7 mouse cellular contexts compared by ENCODE assay signal in genomic region chr11:117319543-117320335, GRCm38 (mm10).
DNase-seq lines count a peak whose midpoint lies in the region; ATAC-seq and TF ChIP-seq lines count a peak whose summit lies in the region.

No protein-coding gene starts in this region.

- H3K36me3 ChIP-seq in G1E (replicated peaks): peaks cover 48% of the 10 kb centered on the region
- H3K36me3 ChIP-seq in embryonic facial prominence, embryonic 10.5 days (replicated peaks): peaks cover 10% of the 10 kb centered on the region; the same call in 1 of the 2 replicates
- H3K36me3 ChIP-seq in liver, embryonic 15.5 days (replicated peaks): no peaks in the 10 kb centered on the region

- peaks cover 86% of the 10 kb centered on the region for H3K4me1 ChIP-seq in G1E (ENCODE audit: insufficient read depth, low read depth, low read length)
- H3K4me1 ChIP-seq in embryonic facial prominence, embryonic 10.5 days: peaks cover 100% of the 10 kb centered on the region
- peaks cover 89% of the 10 kb centered on the region for H3K4me1 ChIP-seq in liver, embryonic 15.5 days (replicated peaks)

- no peaks in the 10 kb centered on the region for H3K27me3 ChIP-seq in G1E (ENCODE audit: insufficient read depth, low read length)
- no peaks in the 10 kb centered on the region for H3K27me3 ChIP-seq in embryonic facial prominence, embryonic 10.5 days (replicated peaks; ENCODE audit: low read depth, poor library complexity, severe bottlenecking)
- no peaks in the 10 kb centered on the region for H3K27me3 ChIP-seq in liver, embryonic 15.5 days

- ATAC-seq in G1E (ENCODE audit: extremely low read depth, insufficient number of reproducible peaks, low FRiP score, poor library complexity, severe bottlenecking): peak; percentile 66
- peak; percentile 54 for ATAC-seq in liver, embryonic 15.5 days (ENCODE audit: insufficient read depth)

- H3K4me3 ChIP-seq in G1E (ENCODE audit: low read depth, low read length): peak overlapping the region; percentile 67; the same call in 1 of the 2 replicates
- peak overlapping the region; percentile 38 for H3K4me3 ChIP-seq in embryonic facial prominence, embryonic 10.5 days
- H3K4me3 ChIP-seq in liver, embryonic 15.5 days (replicated peaks): 0 out of 2 replicates have a peak overlapping the region, but pooled peaks have one; percentile 6

- no peaks in the 10 kb centered on the region for H3K9me3 ChIP-seq in G1E (replicated peaks)
- no peaks in the 10 kb centered on the region for H3K9me3 ChIP-seq in embryonic facial prominence, embryonic 10.5 days
- H3K9me3 ChIP-seq in liver, embryonic 15.5 days (replicated peaks): no peaks in the 10 kb centered on the region

- 25% methylated on average over 15 of the region's 15 CpGs for WGBS in embryonic facial prominence, embryonic 10.5 days
- WGBS in liver, embryonic 15.5 days (ENCODE audit: insufficient replicate concordance): 8% methylated on average over 15 of the region's 15 CpGs

- H3K4me2 ChIP-seq in liver, embryonic 15.5 days: peak overlapping the region; percentile 43

- H3K27ac ChIP-seq in embryonic facial prominence, embryonic 10.5 days (replicated peaks): peak overlapping the region; percentile 81
- peak overlapping the region; percentile 82 for H3K27ac ChIP-seq in liver, embryonic 15.5 days (replicated peaks)

- intact Hi-C loops in heart, postnatal 25 days (cut with DNase I): no loop called here

- peak; percentile 79 for DNase-seq in G1E (ENCODE audit: low spot score)
- DNase-seq in embryonic facial prominence, embryonic 10.5 days (ENCODE audit: low spot score): peak; percentile 87
- peak; percentile 60 for DNase-seq in heart, postnatal 25 days (ENCODE audit: low spot score)
- peak; percentile 69 for DNase-seq in neural tube, embryonic 10.5 days (ENCODE audit: extremely low spot score, low spot score)
- no peak for DNase-seq in testis, postnatal 10 days (ENCODE audit: low spot score)
- DNase-seq in cerebellum, adult 18-20 months: no peak

- TF ChIP-seq CTCF in G1E (IDR thresholded peaks at IDR 0.05; ENCODE audit: low read depth, low read length): no peak

- H3K9ac ChIP-seq in liver, embryonic 15.5 days: no peak overlapping the region

Comparison
In these comparisons a context has a peak if more than half of its experiments do, and no peak if none do; other contexts are left out.
1. DNase-seq: peak in G1E (single experiment), embryonic facial prominence, embryonic 10.5 days (single experiment), heart, postnatal 25 days (single experiment) and neural tube, embryonic 10.5 days (single experiment); none in testis, postnatal 10 days (single experiment) and cerebellum, adult 18-20 months (0 of 2).
2. H3K4me3 ChIP-seq: peak in every context shown above with its lines; median percentile 67 in G1E; 38 in embryonic facial prominence, embryonic 10.5 days; 6 in liver, embryonic 15.5 days.